Mouse (Mus musculus): ENCODE data around the gene Plk5. TPM values are rescaled to one million over a fixed set of nuclear protein-coding genes. Genes with fewer than 3 reads are reported as not detected.

Gene Plk5
- total and polyA plus RNA-seq, 3 experiments = 0.19 TPM; not detected in 1

GRCm38 (mm10) chr10:80320340-80320760 lies 35.9 kb upstream of the Plk5 start, which contains the start of gene 2310011J03Rik (continued):
- TF ChIP-seq UBTF (IDR thresholded peaks at IDR 0.05; ENCODE audit: borderline replicate concordance, insufficient read depth, low read depth, low read length) (no peak), NELFE (IDR thresholded peaks at IDR 0.05; ENCODE audit: low read depth, low read length) (peak; percentile 87), POLR2AphosphoS2 (IDR thresholded peaks at IDR 0.05; ENCODE audit: low read length) (peak; percentile 86), TAL1 (IDR thresholded peaks at IDR 0.05; ENCODE audit: low read length) (no peak), CHD2 (IDR thresholded peaks at IDR 0.05; ENCODE audit: low read length) (no peak), RCOR1 (IDR thresholded peaks at IDR 0.05; ENCODE audit: low read depth, low read length) (no peak), KAT2A (conservative IDR thresholded peaks at IDR 0.05; ENCODE audit: low read depth, low read length) (no peak; the same call in 1 of the 2 replicates), JUND (IDR thresholded peaks at IDR 0.05; ENCODE audit: low read depth, low read length) (no peak), CHD1 (IDR thresholded peaks at IDR 0.05; ENCODE audit: low read depth, low read length) (no peak), MAX (IDR thresholded peaks at IDR 0.05; ENCODE audit: low read length) (peak; percentile 28)

DNA sequence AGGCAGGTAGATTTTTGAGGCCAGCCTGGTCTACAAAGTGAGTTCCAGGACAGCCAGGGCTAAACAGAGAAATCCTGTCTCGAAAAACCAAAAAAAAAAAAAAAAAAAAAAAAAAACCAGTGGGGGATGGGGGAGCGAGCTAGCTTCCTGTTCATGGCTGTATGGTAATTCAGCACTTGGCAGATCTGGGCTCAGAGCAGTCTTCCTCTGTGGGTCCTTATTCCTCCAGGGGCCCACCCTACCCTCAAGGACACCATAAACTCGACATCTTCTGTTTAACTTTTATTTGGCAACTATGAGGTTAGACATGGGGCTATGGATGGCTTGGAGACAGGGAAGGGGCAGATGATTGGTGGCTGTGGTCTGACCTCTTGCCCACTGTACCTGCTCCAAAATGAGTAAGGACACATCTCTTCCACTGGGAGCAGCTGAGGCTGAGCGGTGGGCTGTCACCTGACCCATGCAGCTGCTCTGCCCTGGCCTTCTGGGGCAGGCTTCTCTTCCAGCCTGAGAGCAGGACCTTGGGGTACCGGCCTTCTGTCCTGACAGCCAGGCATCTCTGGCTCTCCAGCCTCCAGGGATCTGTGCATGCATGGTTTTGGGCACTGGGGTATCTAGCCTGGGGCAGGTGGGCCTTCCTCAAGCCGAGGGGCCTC lies 35.1 kb upstream of the Plk5 start:
- H3K27ac ChIP-seq (ENCODE audit: control insufficient read depth, low read depth, low read length) = peak overlapping the region; percentile 58
- peaks cover 39% of the 10 kb centered on the region for H3K79me2 ChIP-seq (ENCODE audit: control insufficient read depth, insufficient read depth, low read length, poor library complexity)
- peak overlapping the region in 1 of 2 experiments; percentile 52; a peak in 3 of 4 replicates for H3K4me3 ChIP-seq (ENCODE audit: control insufficient read depth in 1 of 2, insufficient read depth in 1 of 2, low read depth in 2 of 2, low read length in 2 of 2)
- TF ChIP-seq ZKSCAN1 (IDR thresholded peaks at IDR 0.05; ENCODE audit: low read depth, low read length) (no peak), CHD2 (IDR thresholded peaks at IDR 0.05; ENCODE audit: low read length) (no peak), SIN3A (IDR thresholded peaks at IDR 0.05; ENCODE audit: low read length) (no peak), TCF12 (IDR thresholded peaks at IDR 0.05; ENCODE audit: low read depth, low read length) (no peak), CTCF (IDR thresholded peaks at IDR 0.05 in 2 of 3, conservative IDR thresholded peaks at IDR 0.05 in 1 of 3; ENCODE audit: control insufficient read depth in 1 of 3, insufficient read depth in 1 of 3, low read depth in 2 of 3, low read length in 3 of 3, poor library complexity in 1 of 3, severe bottlenecking in 1 of 3) (no peak), MAFK (IDR thresholded peaks at IDR 0.05; ENCODE audit: borderline replicate concordance, low read depth, low read length) (no peak), ZNF384 (IDR thresholded peaks at IDR 0.05; ENCODE audit: low read depth, low read length) (peak; percentile 93)
- DNase-seq (ENCODE audit: low read depth, low spot score) = peak; percentile 56
- H3K4me1 ChIP-seq (ENCODE audit: control insufficient read depth in 1 of 2, insufficient read depth in 2 of 2, low read length in 2 of 2) = peaks cover 0 to 38% of the 10 kb centered on the region in 2 experiments; a peak in 3 of 4 replicates
- no peaks in the 10 kb centered on the region for H3K27me3 ChIP-seq (ENCODE audit: control insufficient read depth in 1 of 2, insufficient read depth in 2 of 2, low read length in 2 of 2)
- H3K36me3 ChIP-seq (ENCODE audit: control insufficient read depth in 1 of 2, insufficient read depth in 2 of 2, low read length in 2 of 2) = peaks cover 0 to 11% of the 10 kb centered on the region in 2 experiments; a peak in 2 of 4 replicates
- peak overlapping the region; percentile 43 for H3K9ac ChIP-seq (ENCODE audit: control insufficient read depth, low read depth, low read length, poor library complexity, severe bottlenecking)
- no peaks in the 10 kb centered on the region for H3K9me3 ChIP-seq (replicated peaks; ENCODE audit: insufficient read depth, low read length)
